Mouse (Mus musculus) embryonic fibroblast, embryonic 13.5 days (primary cell): ENCODE measurements at regions not wholly inside any gene's neighbourhood (a gene's known extent, or its start where the extent isn't known, plus 50 kb on each side); places are given as distances from the start of the nearest gene placed in this dataset.

Experiments used
- CTCF ChIP-seq: IDR thresholded peaks from 2 replicates; pipeline ENCODE4 v1.5.1; 2011; ENCODE audit warnings: mild to moderate bottlenecking, control low read depth, low read length, moderate library complexity, borderline replicate concordance; ENCODE audit not compliant: insufficient read depth
- POLR2A ChIP-seq: IDR thresholded peaks from 2 replicates; pipeline ENCODE4 v1.6.1; 2011; ENCODE audit warnings: low read depth, mild to moderate bottlenecking, control low read depth, low read length, moderate library complexity

GRCm38 (mm10) chr13:101966799-101967397 lies 198.9 kb upstream of the Pik3r1 start:
- TF ChIP-seq CTCF (no peak), POLR2A (no peak)
